In genomic region chr8:91170914-91171313, GRCm38 (mm10) we compare ENCODE assay signal across 11 mouse cellular contexts. TPM values are rescaled to one million over a fixed set of nuclear protein-coding genes. Genes with fewer than 3 reads are reported as not detected.
DNase-seq lines count a peak whose midpoint lies in the region; ATAC-seq and TF ChIP-seq lines count a peak whose summit lies in the region.
"Had no signal": no experiment of that assay in that cellular context is flagged by ENCODE, and none has a peak within 500 bp of the region (broad histone marks: within the 10 kb centered on the region; RNA-seq: fewer than 3 reads in every experiment).

No protein-coding gene starts in this region.

- no peaks in the 10 kb centered on the region for H3K27me3 ChIP-seq in hindbrain, embryonic 12.5 days
- no peaks in the 10 kb centered on the region; the same call in 1 of the 2 replicates for H3K27me3 ChIP-seq in midbrain, embryonic 10.5 days (ENCODE audit: low read depth, poor library complexity, severe bottlenecking)
- H3K27me3 ChIP-seq in thymus, adult 2 months (ENCODE audit: control insufficient read depth, insufficient read depth, low read length) = no peaks in the 10 kb centered on the region; the same call in 1 of the 2 replicates
- H3K27me3 ChIP-seq: heart, embryonic 12.5 days; liver, embryonic 15.5 days had no signal

- no peak overlapping the region for H3K4me3 ChIP-seq in hindbrain, embryonic 12.5 days
- peak overlapping the region; percentile 23; the same call in 1 of the 2 replicates for H3K4me3 ChIP-seq in midbrain, embryonic 10.5 days
- H3K4me3 ChIP-seq in thymus, adult 2 months (ENCODE audit: control insufficient read depth, insufficient read depth, low read length) = no peak overlapping the region
- H3K4me3 ChIP-seq in lung, adult 2 months (replicated peaks; ENCODE audit: extremely low read depth, low read depth, low read length) = no peak overlapping the region
- H3K4me3 ChIP-seq: heart, embryonic 12.5 days; liver, embryonic 15.5 days had no signal

- ATAC-seq in hindbrain, embryonic 12.5 days (ENCODE audit: low FRiP score) = peak; percentile 48; the same call in 1 of the 2 replicates

- peaks cover 17% of the 10 kb centered on the region for H3K4me1 ChIP-seq in hindbrain, embryonic 12.5 days
- H3K4me1 ChIP-seq in midbrain, embryonic 10.5 days = peaks cover 25% of the 10 kb centered on the region
- no peaks in the 10 kb centered on the region for H3K4me1 ChIP-seq in thymus, adult 2 months (replicated peaks; ENCODE audit: control insufficient read depth, insufficient read depth, low read length)
- no peaks in the 10 kb centered on the region for H3K4me1 ChIP-seq in lung, adult 2 months (ENCODE audit: control insufficient read depth, insufficient read depth, low read length)
- H3K4me1 ChIP-seq: heart, embryonic 12.5 days; liver, embryonic 15.5 days had no signal

- no peak overlapping the region for H3K27ac ChIP-seq in hindbrain, embryonic 12.5 days
- H3K27ac ChIP-seq in midbrain, embryonic 10.5 days (replicated peaks) = 0 out of 2 replicates have a peak overlapping the region, but pooled peaks have one; percentile 69
- H3K27ac ChIP-seq in thymus, adult 2 months (ENCODE audit: control insufficient read depth, insufficient read depth, low read length) = no peak overlapping the region
- H3K27ac ChIP-seq: liver, embryonic 15.5 days had no signal

- H3K4me2 ChIP-seq in hindbrain, embryonic 12.5 days (replicated peaks) = peak overlapping the region; percentile 39
- H3K4me2 ChIP-seq: heart, embryonic 12.5 days; liver, embryonic 15.5 days had no signal

- H3K9me3 ChIP-seq in hindbrain, embryonic 12.5 days (replicated peaks) = no peaks in the 10 kb centered on the region
- no peaks in the 10 kb centered on the region for H3K9me3 ChIP-seq in midbrain, embryonic 10.5 days (replicated peaks)
- H3K9me3 ChIP-seq: heart, embryonic 12.5 days; liver, embryonic 15.5 days had no signal

- no peak overlapping the region for H3K9ac ChIP-seq in hindbrain, embryonic 12.5 days
- H3K9ac ChIP-seq: heart, embryonic 12.5 days; liver, embryonic 15.5 days had no signal

- no peaks in the 10 kb centered on the region for H3K36me3 ChIP-seq in hindbrain, embryonic 12.5 days
- H3K36me3 ChIP-seq in midbrain, embryonic 10.5 days = no peaks in the 10 kb centered on the region
- H3K36me3 ChIP-seq in thymus, adult 2 months (ENCODE audit: control insufficient read depth, insufficient read depth, low read length) = no peaks in the 10 kb centered on the region
- H3K36me3 ChIP-seq: heart, embryonic 12.5 days; liver, embryonic 15.5 days had no signal

- 34% methylated on average over 14 of the region's 14 CpGs for WGBS in hindbrain, embryonic 12.5 days
- 53% methylated on average over 14 of the region's 14 CpGs for WGBS in midbrain, embryonic 10.5 days
- WGBS in thymus, adult 2 months = 95% methylated on average over 14 of the region's 14 CpGs
- 63% methylated on average over 14 of the region's 14 CpGs for WGBS in lung, adult 2 months

- TF ChIP-seq CTCF in thymus, adult 2 months (IDR thresholded peaks at IDR 0.05; ENCODE audit: borderline replicate concordance, control insufficient read depth, extremely low read depth, insufficient read depth, low read length, poor library complexity) = no peak
- no peak for TF ChIP-seq CTCF in lung, adult 2 months (IDR thresholded peaks at IDR 0.05; ENCODE audit: insufficient read depth, low read length)

- TF ChIP-seq POLR2A in thymus, adult 2 months (IDR thresholded peaks at IDR 0.05; ENCODE audit: control insufficient read depth, extremely low read depth, insufficient read depth, low read length, poor library complexity) = no peak
- no peak for TF ChIP-seq POLR2A in lung, adult 2 months (IDR thresholded peaks at IDR 0.05; ENCODE audit: borderline replicate concordance, extremely low read depth, low read depth, low read length)

- DNase-seq in right cerebral cortex, postnatal 10 days (ENCODE audit: low spot score in 2 of 2) = peak; percentile 56 to 63
- no peak for DNase-seq in right cerebral cortex, adult 18-20 months
- DNase-seq in midbrain, embryonic 10.5 days (ENCODE audit: low spot score) = peak; percentile 50
- peak; percentile 26 for DNase-seq in right cerebral cortex, postnatal 4 days
- no peak for DNase-seq in thymus, adult 2 months
- no peak for DNase-seq in heart, adult 11 months
- no peak for DNase-seq in lung, adult 2 months
- DNase-seq: cerebellum, postnatal 36 days had no signal

RNA-seq across cellular contexts. Expression of gene Aktip, which starts 28.9 kb away (rescaled TPM):
- polyA plus RNA-seq in hindbrain, embryonic 12.5 days (2016; fragmentation: Nextera tagmentation; extraction: Ambion mirVana) = 88.9 and 92.1 TPM in 2 replicates
- 79.2 and 92.9 TPM in 2 replicates for polyA plus RNA-seq in midbrain, embryonic 10.5 days (2016; fragmentation: Nextera tagmentation; extraction: Ambion mirVana)
- 20.7 and 25.0 TPM in 2 replicates for polyA plus RNA-seq in thymus, adult 2 months (2012; rRNA removed)
- 29.0 and 41.9 TPM in 2 replicates for polyA plus RNA-seq in lung, adult 2 months (2012; rRNA removed)

Comparison
In these comparisons a context has a peak if more than half of its experiments do, and no peak if none do; other contexts are left out.
1. DNase-seq: peak in right cerebral cortex, postnatal 10 days (2 of 2), midbrain, embryonic 10.5 days (single experiment) and right cerebral cortex, postnatal 4 days (single experiment); none in right cerebral cortex, adult 18-20 months (single experiment), thymus, adult 2 months (single experiment), heart, adult 11 months (single experiment) and lung, adult 2 months (single experiment).